Mouse (Mus musculus): Measurements from ENCODE around the gene U2af2.

Gene U2af2

GRCm38 (mm10) chr7:5109301-5109700 lies 47.4 kb downstream of the U2af2 start:
- no peak for DNase-seq (ENCODE audit: low read depth, low spot score)

- DNase-seq (ENCODE audit: low read depth, low spot score), result no peak
Measured at GRCm38 (mm10) chr7:5112701-5113100, 50.8 kb downstream of the U2af2 start.

- DNase-seq (ENCODE audit: low read depth, low spot score), result no peak
Measured at GRCm38 (mm10) chr7:5116850-5117249, 54.9 kb downstream of the U2af2 start, which contains the start of gene Rfpl4. Rfpl4 (minus strand) TSS chr7:5116950.

- DNase-seq (ENCODE audit: low read depth, low spot score), result no peak
Measured at GRCm38 (mm10) chr7:5125078-5125477, 63.1 kb downstream of the U2af2 start.

- peak; percentile 55 for DNase-seq (ENCODE audit: low read depth, low spot score)
Measured at GRCm38 (mm10) chr7:5125549-5126406, 63.8 kb downstream of the U2af2 start, which contains the start of gene Rasl2-9. Rasl2-9 (minus strand) TSS chr7:5125950.

Data from mesoderm, embryonic 11.5 days (tissue).